Mouse (Mus musculus) lung, embryonic 16.5 days (tissue): ENCODE data around the gene Sdsl. TPM values are rescaled to one million over a fixed set of nuclear protein-coding genes. Genes with fewer than 3 reads are reported as not detected.

ENCODE experiments used
- ATAC-seq: fragments of 200-750 bp; cut with Nextera tagmentation; 2 replicates; pipeline ENCODE4 v1.8.0; 2017; ENCODE audit warnings: low read depth, mild to moderate bottlenecking, moderate library complexity
- H3K27ac ChIP-seq: fragments of 300-500 bp; sonication (generic); 2 replicates; pipeline ENCODE4 v1.5.1; 2014; ENCODE audit warnings: mild to moderate bottlenecking, control low read depth, low read length
- H3K27me3 ChIP-seq: fragments of 300-500 bp; sonication (generic); 2 replicates; pipeline ENCODE4 v1.6.1; 2014; ENCODE audit warnings: low read depth, low read length, mixed read lengths; ENCODE audit not compliant: control insufficient read depth, insufficient read depth
- H3K36me3 ChIP-seq: fragments of 300-500 bp; sonication (generic); 2 replicates; pipeline ENCODE4 v1.6.1; 2014; ENCODE audit warnings: low read length; ENCODE audit not compliant: control insufficient read depth, insufficient read depth
- H3K4me1 ChIP-seq: fragments of 300-500 bp; sonication (generic); replicated peaks from 2 replicates; pipeline ENCODE4 v1.6.1; 2014; ENCODE audit warnings: low read length, mixed read lengths; ENCODE audit not compliant: control insufficient read depth, insufficient read depth
- H3K4me2 ChIP-seq: fragments of 300-500 bp; sonication (generic); 2 replicates; pipeline ENCODE4 v1.6.1; 2014; ENCODE audit warnings: low read depth, low read length, control low read depth
- H3K4me3 ChIP-seq: fragments of 300-500 bp; sonication (generic); 2 replicates; pipeline ENCODE4 v1.5.1; 2014; ENCODE audit warnings: mild to moderate bottlenecking, low read length, control low read depth
- H3K9ac ChIP-seq: fragments of 300-500 bp; sonication (generic); 2 replicates; pipeline ENCODE4 v1.6.1; 2014; ENCODE audit warnings: low read length, control low read depth
- H3K9me3 ChIP-seq: fragments of 300-500 bp; sonication (generic); 2 replicates; pipeline ENCODE4 v1.6.1; 2016; ENCODE audit warnings: low read length; ENCODE audit not compliant: control insufficient read depth
- WGBS: fragments of 180-500 bp; shearing (Covaris S2); extraction: QIAGEN DNeasy Blood & Tissue Kit; methylation state at CpG from one replicate; pipeline ENCODE4 v1.1.7; 2014; 5-methylcytosine and 5-hydroxymethylcytosine counted together
- polyA plus RNA-seq: library from polyadenylated mRNA; unstranded; fragments of >200 nt; fragmentation: Nextera tagmentation; extraction: Ambion mirVana; gene quantifications from 2 replicates; pipeline ENCODE4 v1.2.1, GENCODE M21; 2015

Gene Sdsl
- polyA plus RNA-seq, 1 experiment from 2014 or later: 8.1 TPM

- H3K27ac ChIP-seq: no peak overlapping the region
- peaks cover 13% of the 10 kb centered on the region; the same call in 1 of the 2 replicates for H3K4me1 ChIP-seq
- no peaks in the 10 kb centered on the region for H3K36me3 ChIP-seq
- peaks cover 99% of the 10 kb centered on the region for H3K27me3 ChIP-seq
- peak overlapping the region; percentile 44 for H3K4me3 ChIP-seq
- 0 out of 2 replicates have a peak overlapping the region, but pooled peaks have one; percentile 11 for H3K9ac ChIP-seq
- WGBS: under 1% methylated on average over 43 of the region's 47 CpGs
- no peak for ATAC-seq
- no peaks in the 10 kb centered on the region for H3K9me3 ChIP-seq
- H3K4me2 ChIP-seq: peak overlapping the region; percentile 66
These were observed 36.7 kb downstream of the Sdsl start for GRCm38 (mm10) chr5:120435731-120436501.

- Histone ChIP-seq H3K4me1 (peaks cover 10% of the 10 kb centered on the region; the same call in 1 of the 2 replicates), H3K27me3 (peaks cover 98% of the 10 kb centered on the region), H3K27ac (no peak overlapping the region), H3K4me2 (peak overlapping the region; percentile 66; the same call in 1 of the 2 replicates), H3K9me3 (no peaks in the 10 kb centered on the region), H3K36me3 (no peaks in the 10 kb centered on the region), H3K9ac (no peak overlapping the region), H3K4me3 (no peak overlapping the region; the same call in 1 of the 2 replicates)
- 1% methylated on average over 44 of the region's 44 CpGs for WGBS
- ATAC-seq: no peak
These were observed 37.5 kb downstream of the Sdsl start for GRCm38 (mm10) chr5:120435006-120435681.

- Histone ChIP-seq H3K36me3 (no peaks in the 10 kb centered on the region), H3K9me3 (no peaks in the 10 kb centered on the region), H3K4me3 (no peak overlapping the region), H3K27me3 (peaks cover 98% of the 10 kb centered on the region), H3K4me2 (no peak overlapping the region), H3K9ac (no peak overlapping the region), H3K4me1 (peaks cover 6% of the 10 kb centered on the region; the same call in 1 of the 2 replicates), H3K27ac (no peak overlapping the region)
- no peak for ATAC-seq
- 2% methylated on average over 21 of the region's 21 CpGs for WGBS
These were observed 38.3 kb downstream of the Sdsl start for GRCm38 (mm10) chr5:120434231-120434735.

GRCm38 (mm10) chr5:120433135-120433760, 39.4 kb downstream of the Sdsl start:
- under 1% methylated on average over 13 of the region's 13 CpGs for WGBS
- Histone ChIP-seq H3K4me2 (no peak overlapping the region), H3K9ac (no peak overlapping the region), H3K9me3 (no peaks in the 10 kb centered on the region), H3K4me3 (no peak overlapping the region), H3K27me3 (peaks cover 96% of the 10 kb centered on the region), H3K27ac (no peak overlapping the region), H3K36me3 (no peaks in the 10 kb centered on the region), H3K4me1 (peaks cover 6% of the 10 kb centered on the region; the same call in 1 of the 2 replicates)
- no peak for ATAC-seq

- 3% methylated on average over 9 of the region's 9 CpGs for WGBS
- no peak overlapping the region for H3K9ac ChIP-seq
These were observed 40.1 kb downstream of the Sdsl start for GRCm38 (mm10) chr5:120432486-120433015.

GRCm38 (mm10) chr5:120431649-120432485, 40.7 kb downstream of the Sdsl start, which contains the start of gene Lhx5:
Gene Lhx5 (plus strand): TSS chr5:120431699.
- WGBS: 1% methylated on average over 69 of the region's 69 CpGs
- Histone ChIP-seq H3K9ac (no peak within 1 kb of the TSS), H3K4me3 (no peak within 1 kb of the TSS), H3K36me3 (no peaks in the 10 kb centered on the region), H3K9me3 (no peaks in the 10 kb centered on the region), H3K27ac (no peak within 1 kb of the TSS), H3K4me1 (peaks cover 6% of the 10 kb centered on the region; the same call in 1 of the 2 replicates), H3K4me2 (no peak within 1 kb of the TSS), H3K27me3 (peaks cover 96% of the 10 kb centered on the region)
- ATAC-seq: no peak

More at GRCm38 (mm10) chr5:120432486-120433015, 40.1 kb downstream of the Sdsl start:
- peaks cover 96% of the 10 kb centered on the region for H3K27me3 ChIP-seq
- no peak for ATAC-seq
- peaks cover 6% of the 10 kb centered on the region; the same call in 1 of the 2 replicates for H3K4me1 ChIP-seq
- no peaks in the 10 kb centered on the region for H3K9me3 ChIP-seq
- no peaks in the 10 kb centered on the region for H3K36me3 ChIP-seq
- H3K27ac ChIP-seq: no peak overlapping the region
- H3K4me2 ChIP-seq: no peak overlapping the region
- no peak overlapping the region for H3K4me3 ChIP-seq

- H3K4me3 ChIP-seq: no peak overlapping the region
- no peak overlapping the region for H3K27ac ChIP-seq
- no peak for ATAC-seq
- under 1% methylated on average over 30 of the region's 30 CpGs for WGBS
- H3K4me1 ChIP-seq: peaks cover 4% of the 10 kb centered on the region; the same call in 1 of the 2 replicates
- peaks cover 96% of the 10 kb centered on the region for H3K27me3 ChIP-seq
- H3K36me3 ChIP-seq: no peaks in the 10 kb centered on the region
- H3K4me2 ChIP-seq: no peak overlapping the region
- H3K9ac ChIP-seq: no peak overlapping the region
- no peaks in the 10 kb centered on the region for H3K9me3 ChIP-seq
These were observed 41.5 kb downstream of the Sdsl start for GRCm38 (mm10) chr5:120431001-120431583.

GRCm38 (mm10) chr5:120429692-120430091, 42.9 kb downstream of the Sdsl start:
- H3K36me3 ChIP-seq: no peaks in the 10 kb centered on the region
- no peak overlapping the region for H3K9ac ChIP-seq
- H3K27ac ChIP-seq: no peak overlapping the region
- peaks cover 93% of the 10 kb centered on the region for H3K27me3 ChIP-seq
- no peaks in the 10 kb centered on the region for H3K9me3 ChIP-seq
- ATAC-seq: no peak
- H3K4me3 ChIP-seq: no peak overlapping the region
- WGBS: 7% methylated on average over 6 of the region's 6 CpGs
- H3K4me2 ChIP-seq: no peak overlapping the region
- H3K4me1 ChIP-seq: no peaks in the 10 kb centered on the region
